Mouse (Mus musculus): ENCODE measurements around the gene Psen1.

DNA sequence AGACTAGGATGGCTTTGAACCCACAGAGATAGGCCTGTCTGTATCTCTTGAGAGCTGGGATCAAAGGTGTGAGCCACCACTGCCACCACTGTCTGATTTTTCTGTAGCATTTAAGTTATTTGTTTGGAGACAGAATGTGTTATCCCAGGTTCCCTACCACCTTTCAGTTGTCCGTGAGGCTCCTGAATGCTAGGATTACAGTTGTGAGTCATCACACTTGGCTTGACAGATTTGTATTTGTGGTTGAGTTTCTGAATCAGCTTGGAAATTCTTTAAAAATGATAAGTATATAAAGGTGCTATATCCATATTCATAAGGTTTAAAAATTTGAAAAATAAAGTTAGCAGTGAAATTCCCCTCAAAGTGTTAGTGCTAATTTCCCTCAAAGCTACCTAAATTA is 44.8 kb upstream of the Psen1 start:
- no peak for TF ChIP-seq POLR2A (IDR thresholded peaks at IDR 0.05; ENCODE audit: low read depth, low read length)
- no peak for TF ChIP-seq CTCF (conservative IDR thresholded peaks at IDR 0.05; ENCODE audit: insufficient read depth, insufficient read length, low read depth, low read length)

Data from kidney, adult 2 months (tissue).